Mouse (Mus musculus) heart, embryonic 15.5 days (tissue): Measurements from ENCODE around the gene Olfr43. TPM values are rescaled to one million over a fixed set of nuclear protein-coding genes. Genes with fewer than 3 reads are reported as not detected.

Source experiments
- ATAC-seq: fragments of 200-750 bp; cut with Nextera tagmentation; replicated peaks from 2 replicates; pipeline ENCODE4 v1.8.0; 2017; ENCODE audit warnings: low read depth, moderate TSS enrichment; ENCODE audit not compliant: insufficient number of reproducible peaks, insufficient read depth, low FRiP score
- H3K27ac ChIP-seq: fragments of 300-500 bp; sonication (generic); 2 replicates; pipeline ENCODE4 v1.5.1; 2015; ENCODE audit warnings: mild to moderate bottlenecking, inconsistent platforms
- H3K27me3 ChIP-seq: fragments of 300-500 bp; sonication (generic); 2 replicates; pipeline ENCODE4 v1.6.1; 2015; ENCODE audit warnings: inconsistent platforms
- H3K36me3 ChIP-seq: fragments of 300-500 bp; sonication (generic); 2 replicates; pipeline ENCODE4 v1.6.1; 2015; ENCODE audit warnings: mild to moderate bottlenecking, inconsistent platforms
- H3K4me1 ChIP-seq: fragments of 300-500 bp; sonication (generic); replicated peaks from 2 replicates; pipeline ENCODE4 v1.6.1; 2015; ENCODE audit warnings: inconsistent platforms
- H3K4me2 ChIP-seq: fragments of 300-500 bp; sonication (generic); 2 replicates; pipeline ENCODE4 v1.6.1; 2015; ENCODE audit warnings: inconsistent platforms, mild to moderate bottlenecking, moderate library complexity
- H3K4me3 ChIP-seq: fragments of 300-500 bp; sonication (generic); 2 replicates; pipeline ENCODE4 v1.5.1; 2015; ENCODE audit warnings: mild to moderate bottlenecking, inconsistent platforms
- H3K9ac ChIP-seq: fragments of 300-500 bp; sonication (generic); 2 replicates; pipeline ENCODE4 v1.6.1; 2015; ENCODE audit warnings: mild to moderate bottlenecking, inconsistent platforms
- H3K9me3 ChIP-seq: fragments of 300-500 bp; sonication (generic); replicated peaks from 2 replicates; pipeline ENCODE4 v1.6.1; 2016; ENCODE audit warnings: inconsistent platforms
- WGBS: fragments of 180-500 bp; shearing (Covaris S2); methylation state at CpG from one replicate; pipeline ENCODE4 v1.1.7; 2015; ENCODE audit warnings: mixed read lengths; 5-methylcytosine and 5-hydroxymethylcytosine counted together
- polyA plus RNA-seq: library from polyadenylated mRNA; unstranded; fragments of >200 nt; fragmentation: Nextera tagmentation; extraction: Ambion mirVana; gene quantifications from 2 replicates; pipeline ENCODE4 v1.2.1, GENCODE M21; 2015

The Olfr43 gene
- polyA plus RNA-seq = not detected in 2 replicates

- WGBS = 37% methylated on average over 1 of the region's 1 CpGs
- no peaks in the 10 kb centered on the region for H3K4me1 ChIP-seq
These were observed at the start of gene Olfr43 for GRCm38 (mm10) chr11:74211279-74211678. Gene Olfr43 (minus strand): TSS chr11:74211379.

GRCm38 (mm10) chr11:74259508-74259907, 48.3 kb upstream of the Olfr43 start, which contains the start of gene Olfr406:
Gene Olfr406 (plus strand): TSS chr11:74259808.
- H3K9ac ChIP-seq = no peak within 1 kb of the TSS
- 38% methylated on average over 2 of the region's 2 CpGs for whole genome bisulfite sequencing
- no peaks in the 10 kb centered on the region for H3K36me3 ChIP-seq
- no peaks in the 10 kb centered on the region for H3K27me3 ChIP-seq
- no peak for ATAC-seq
- H3K27ac ChIP-seq = no peak within 1 kb of the TSS
- H3K9me3 ChIP-seq = no peaks in the 10 kb centered on the region
- H3K4me1 ChIP-seq = no peaks in the 10 kb centered on the region
- no peak within 1 kb of the TSS for H3K4me2 ChIP-seq
- no peak within 1 kb of the TSS for H3K4me3 ChIP-seq

More at GRCm38 (mm10) chr11:74211279-74211678, at the start of gene Olfr43:
- H3K9ac ChIP-seq = no peak within 1 kb of the TSS
- H3K4me3 ChIP-seq = no peak within 1 kb of the TSS
- H3K27me3 ChIP-seq = no peaks in the 10 kb centered on the region
- no peaks in the 10 kb centered on the region; the same call in 1 of the 2 replicates for H3K9me3 ChIP-seq
- H3K27ac ChIP-seq = no peak within 1 kb of the TSS
- no peak for ATAC-seq
- H3K4me2 ChIP-seq = no peak within 1 kb of the TSS
- no peaks in the 10 kb centered on the region for H3K36me3 ChIP-seq

- Histone ChIP-seq H3K9me3 (no peaks in the 10 kb centered on the region), H3K9ac (no peak overlapping the region), H3K4me3 (no peak overlapping the region), H3K27me3 (no peaks in the 10 kb centered on the region), H3K4me2 (no peak overlapping the region), H3K36me3 (no peaks in the 10 kb centered on the region), H3K27ac (no peak overlapping the region), H3K4me1 (no peaks in the 10 kb centered on the region)
- WGBS = 79% methylated on average over 3 of the region's 3 CpGs
- no peak for ATAC-seq
These were observed 30.0 kb upstream of the Olfr43 start for GRCm38 (mm10) chr11:74241201-74241600.

- no peak within 1 kb of the TSS for H3K4me3 ChIP-seq
- no peak within 1 kb of the TSS for H3K4me2 ChIP-seq
- H3K9ac ChIP-seq = no peak within 1 kb of the TSS
- H3K27ac ChIP-seq = no peak within 1 kb of the TSS
- H3K36me3 ChIP-seq = no peaks in the 10 kb centered on the region
- no peaks in the 10 kb centered on the region for H3K9me3 ChIP-seq
- H3K27me3 ChIP-seq = no peaks in the 10 kb centered on the region
- ATAC-seq = no peak
- H3K4me1 ChIP-seq = no peaks in the 10 kb centered on the region
These were observed 25.2 kb downstream of the Olfr43 start, which contains the start of gene Olfr403 for GRCm38 (mm10) chr11:74185949-74186348. Gene Olfr403 (plus strand): TSS chr11:74186249.

GRCm38 (mm10) chr11:74183745-74184144, 27.4 kb downstream of the Olfr43 start:
- 71% methylated on average over 4 of the region's 4 CpGs for WGBS
- ATAC-seq = no peak
- H3K9ac ChIP-seq = no peak overlapping the region

GRCm38 (mm10) chr11:74183168-74183567, 28.0 kb downstream of the Olfr43 start:
- H3K9ac ChIP-seq = no peak overlapping the region
- H3K36me3 ChIP-seq = no peaks in the 10 kb centered on the region
- H3K4me3 ChIP-seq = no peak overlapping the region
- H3K27ac ChIP-seq = no peak overlapping the region
- WGBS = 73% methylated on average over 4 of the region's 4 CpGs
- H3K4me2 ChIP-seq = no peak overlapping the region
- H3K27me3 ChIP-seq = no peaks in the 10 kb centered on the region
- no peaks in the 10 kb centered on the region for H3K9me3 ChIP-seq
- ATAC-seq = no peak
- no peaks in the 10 kb centered on the region for H3K4me1 ChIP-seq

More at GRCm38 (mm10) chr11:74183745-74184144, 27.4 kb downstream of the Olfr43 start:
- Histone ChIP-seq H3K4me2 (no peak overlapping the region), H3K27me3 (no peaks in the 10 kb centered on the region), H3K4me1 (no peaks in the 10 kb centered on the region), H3K27ac (no peak overlapping the region), H3K4me3 (no peak overlapping the region), H3K36me3 (no peaks in the 10 kb centered on the region), H3K9me3 (no peaks in the 10 kb centered on the region)

- H3K4me2 ChIP-seq = no peak overlapping the region
- no peak overlapping the region for H3K4me3 ChIP-seq
- H3K9ac ChIP-seq = no peak overlapping the region
- H3K36me3 ChIP-seq = no peaks in the 10 kb centered on the region
- H3K9me3 ChIP-seq = no peaks in the 10 kb centered on the region
- H3K27ac ChIP-seq = no peak overlapping the region
- no peak for ATAC-seq
- no peaks in the 10 kb centered on the region for H3K27me3 ChIP-seq
- no peaks in the 10 kb centered on the region for H3K4me1 ChIP-seq
These were observed 42.4 kb downstream of the Olfr43 start for GRCm38 (mm10) chr11:74168771-74169170.

Other genes starting within 250 kb of the Olfr43 start
- not detected in 2 replicates for gene Olfr398, start 221.0 kb downstream of the Olfr43 start, polyA plus RNA-seq
- gene Olfr139, start 154.8 kb downstream of the Olfr43 start, polyA plus RNA-seq = not detected in 2 replicates
- gene Olfr399, start 154.8 kb downstream of the Olfr43 start, polyA plus RNA-seq = not detected in 2 replicates
- gene Zfp616, start 141.4 kb downstream of the Olfr43 start, polyA plus RNA-seq = not detected in 2 replicates
- gene Olfr401, start 97.7 kb downstream of the Olfr43 start, polyA plus RNA-seq = not detected in 2 replicates
- gene Olfr402, start 57.9 kb downstream of the Olfr43 start, polyA plus RNA-seq = not detected in 2 replicates
- not detected in 2 replicates for gene Olfr403, start 25.1 kb downstream of the Olfr43 start, polyA plus RNA-seq
- not detected in 2 replicates for gene Olfr406, start 48.4 kb upstream of the Olfr43 start, polyA plus RNA-seq
- not detected in 2 replicates for gene Olfr59, start 72.4 kb upstream of the Olfr43 start, polyA plus RNA-seq
- not detected in 2 replicates for gene Olfr410, start 126.7 kb upstream of the Olfr43 start, polyA plus RNA-seq
- gene Olfr411, start 141.3 kb upstream of the Olfr43 start, polyA plus RNA-seq = not detected in 2 replicates
- not detected in 2 replicates for gene Olfr412, start 150.7 kb upstream of the Olfr43 start, polyA plus RNA-seq